Mouse (Mus musculus) testis, adult 10 weeks (tissue): ENCODE measurements around the gene Enho. TPM values are rescaled to one million over a fixed set of nuclear protein-coding genes. Genes with fewer than 3 reads are reported as not detected.

Experiments
- polyA plus RNA-seq: library from polyadenylated mRNA; stranded (reverse); fragments of 350-450 nt; fragmentation: Illumina TruSeq; extraction: RNeasy Lipid Tissue Mini Kit (QIAGEN cat#74804); gene quantifications from one replicate; pipeline ENCODE4 v1.2.3, GENCODE M21; 2014; ENCODE audit warnings: low read depth, low replicate concordance

The Enho gene
- 0.17 TPM for polyA plus RNA-seq

DNA sequence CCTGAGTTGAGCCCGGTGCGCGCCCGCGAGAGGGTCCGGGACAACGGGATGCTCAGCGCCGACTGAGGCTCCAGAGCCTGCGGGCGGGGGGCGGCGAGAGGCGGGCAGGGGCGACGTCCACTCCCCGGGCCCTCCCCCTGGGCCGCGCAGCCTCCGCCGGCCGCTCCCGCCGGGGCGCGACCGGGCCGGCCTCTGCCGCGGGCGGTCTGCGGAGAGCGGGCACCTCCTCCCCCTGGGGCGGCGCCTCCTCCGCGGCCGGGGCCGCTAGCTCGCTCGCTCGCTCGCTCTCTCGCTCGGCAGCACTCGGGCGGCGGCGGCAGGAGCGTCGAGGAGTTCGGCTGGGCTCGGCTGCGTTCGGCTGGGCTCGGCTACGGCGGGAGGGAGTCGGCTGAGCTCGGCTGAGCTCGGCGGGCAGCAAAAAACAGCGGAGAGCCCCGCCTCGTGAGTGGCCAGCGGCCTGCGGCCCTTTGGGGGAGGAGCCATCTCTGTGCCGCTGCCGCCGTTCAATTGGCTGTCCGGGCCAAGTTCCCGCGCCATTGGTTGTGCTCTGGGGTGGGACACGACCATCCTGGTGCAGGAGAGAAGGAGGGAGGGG lies at the start of gene Enho:
TSS of gene Enho (minus strand) at position 412 of the 595 bp plus-strand sequence.

Other genes starting within 250 kb of the Enho start
- 26.8 TPM for gene Kif24, start 175.4 kb downstream of the Enho start, polyA plus RNA-seq
- 13.1 TPM for gene Nudt2, start 175.2 kb downstream of the Enho start, polyA plus RNA-seq
- gene AI464131, start 137.2 kb downstream of the Enho start, polyA plus RNA-seq: 4.2 TPM
- 211 TPM for gene 1110017D15Rik, start 123.0 kb downstream of the Enho start, polyA plus RNA-seq
- 5.2 TPM for gene Fam219a, start 70.8 kb downstream of the Enho start, polyA plus RNA-seq
- 36.1 TPM for gene Dnaic1, start 70.5 kb downstream of the Enho start, polyA plus RNA-seq
- not detected for gene Cntfr, start 56.8 kb upstream of the Enho start, polyA plus RNA-seq
- 4.1 TPM for gene Il11ra1, start 59.7 kb upstream of the Enho start, polyA plus RNA-seq
- not detected for gene Rpp25l, start 73.2 kb upstream of the Enho start, polyA plus RNA-seq
- 23.1 TPM for gene Dctn3, start 82.8 kb upstream of the Enho start, polyA plus RNA-seq
- not detected for gene Arid3c, start 90.8 kb upstream of the Enho start, polyA plus RNA-seq
- gene Galt, start 114.9 kb upstream of the Enho start, polyA plus RNA-seq: 0.49 TPM
- 7.2 TPM for gene Sigmar1, start 115.8 kb upstream of the Enho start, polyA plus RNA-seq
- 25.9 TPM for gene Ccl27a, start 133.9 kb upstream of the Enho start, polyA plus RNA-seq